ENCODE assay signal across 14 mouse cellular contexts in genomic region chr2:151676234-151676633, GRCm38 (mm10). TPM values are rescaled to one million over a fixed set of nuclear protein-coding genes. Genes with fewer than 3 reads are reported as not detected.
A peak's percentile ranks its signal among the peaks of the same experiment; 100 is the strongest.
DNase-seq lines count a peak whose midpoint lies in the region; ATAC-seq and TF ChIP-seq lines count a peak whose summit lies in the region.
"Had no signal": no experiment of that assay in that cellular context is flagged by ENCODE, and none has a peak within 500 bp of the region (broad histone marks: within the 10 kb centered on the region; RNA-seq: fewer than 3 reads in every experiment).

No protein-coding gene starts in this region.

- peak; percentile 29 to 30 for DNase-seq in cerebellum, adult 2 months
- no peak for DNase-seq in cerebellum, postnatal 4 days (ENCODE audit: low spot score in 2 of 2)
- no peak for DNase-seq in left cerebral cortex, adult 2 months (ENCODE audit: extremely low spot score in 1 of 2, low spot score in 2 of 2)
- DNase-seq in left cerebral cortex, postnatal 4 days, result no peak
- peak; percentile 5 for DNase-seq in naive thymus-derived CD4-positive, alpha-beta T cell, adult 2 months (ENCODE audit: low read depth)
- no peak for DNase-seq in urinary bladder, adult 18-20 months (ENCODE audit: low spot score in 2 of 2)
- DNase-seq: adrenal gland, adult 8-10 months; liver, embryonic 13.5 days had no signal

- H3K4me3 ChIP-seq in cerebellum, adult 2 months (replicated peaks; ENCODE audit: insufficient read depth, low read depth, low read length), result no peak overlapping the region
- H3K4me3 ChIP-seq in left cerebral cortex, adult 2 months, result no peak overlapping the region
- H3K4me3 ChIP-seq in kidney, embryonic 16.5 days (ENCODE audit: low read length), result no peak overlapping the region
- H3K4me3 ChIP-seq: embryonic facial prominence, embryonic 13.5 days; liver, embryonic 13.5 days; neural tube, embryonic 12.5 days had no signal

- H3K9me3 ChIP-seq in kidney, embryonic 16.5 days (ENCODE audit: low read length), result no peaks in the 10 kb centered on the region
- H3K9me3 ChIP-seq: embryonic facial prominence, embryonic 13.5 days; liver, embryonic 13.5 days; neural tube, embryonic 12.5 days had no signal

- H3K27ac ChIP-seq in cerebellum, adult 2 months (ENCODE audit: insufficient read depth, low read length), result no peak overlapping the region
- no peak overlapping the region for H3K27ac ChIP-seq in left cerebral cortex, adult 2 months
- H3K27ac ChIP-seq in kidney, embryonic 16.5 days (ENCODE audit: low read length), result no peak overlapping the region
- H3K27ac ChIP-seq: embryonic facial prominence, embryonic 13.5 days; liver, embryonic 13.5 days; neural tube, embryonic 12.5 days had no signal

- intact Hi-C loops in left cerebral cortex, adult 2 months (cut with DNase I), result loop anchor here (1.0 to 5.0 kb wide), 2 partner anchors 101 to 184 kb away; partner anchors contain the start of gene Nsfl1c
- intact Hi-C loops in left cerebral cortex, postnatal 4 days (cut with DNase I), result loop anchor here (10.0 kb wide), 1 partner anchor 181 kb away; the partner anchor contains the start of gene Nsfl1c

- peak; percentile 46 for ATAC-seq in activated CD4-positive, CD25-positive, alpha-beta regulatory T cell, adult 4 months
- ATAC-seq in kidney, embryonic 16.5 days (ENCODE audit: low FRiP score, low TSS enrichment), result no peak

- no peaks in the 10 kb centered on the region for H3K27me3 ChIP-seq in cerebellum, adult 2 months (ENCODE audit: control insufficient read depth, insufficient read depth, low read length)
- H3K27me3 ChIP-seq in kidney, embryonic 16.5 days (ENCODE audit: insufficient read depth, low read length), result no peaks in the 10 kb centered on the region
- H3K27me3 ChIP-seq: liver, embryonic 13.5 days; neural tube, embryonic 12.5 days had no signal

- peak; percentile 27; the same call in 1 of the 2 replicates for TF ChIP-seq CTCF in cerebellum, adult 2 months (IDR thresholded peaks at IDR 0.05; ENCODE audit: borderline replicate concordance, insufficient read depth, low read depth, low read length)
- TF ChIP-seq CTCF in left cerebral cortex, adult 2 months (IDR thresholded peaks at IDR 0.05), result peak; percentile 47

- 41% methylated on average over 2 of the region's 2 CpGs for WGBS in cerebellum, adult 2 months
- WGBS in kidney, embryonic 16.5 days, result 59% methylated on average over 2 of the region's 2 CpGs

- H3K4me1 ChIP-seq in cerebellum, adult 2 months (ENCODE audit: control insufficient read depth, insufficient read depth, low read length), result no peaks in the 10 kb centered on the region
- no peaks in the 10 kb centered on the region for H3K4me1 ChIP-seq in kidney, embryonic 16.5 days (ENCODE audit: insufficient read depth, low read length)
- H3K4me1 ChIP-seq: embryonic facial prominence, embryonic 13.5 days; liver, embryonic 13.5 days; neural tube, embryonic 12.5 days had no signal

- no peak for TF ChIP-seq POLR2A in cerebellum, adult 2 months (IDR thresholded peaks at IDR 0.05; ENCODE audit: borderline replicate concordance, insufficient read depth, low read length)

- no peak overlapping the region for H3K9ac ChIP-seq in kidney, embryonic 16.5 days (replicated peaks; ENCODE audit: low read length)
- H3K9ac ChIP-seq: embryonic facial prominence, embryonic 13.5 days; liver, embryonic 13.5 days; neural tube, embryonic 12.5 days had no signal

- no peak overlapping the region for H3K4me2 ChIP-seq in kidney, embryonic 16.5 days (replicated peaks; ENCODE audit: low read depth, low read length)
- H3K4me2 ChIP-seq: embryonic facial prominence, embryonic 13.5 days; liver, embryonic 13.5 days; neural tube, embryonic 12.5 days had no signal

- no peaks in the 10 kb centered on the region for H3K36me3 ChIP-seq in kidney, embryonic 16.5 days (ENCODE audit: insufficient read depth, low read length)
- H3K36me3 ChIP-seq: embryonic facial prominence, embryonic 13.5 days; liver, embryonic 13.5 days; neural tube, embryonic 12.5 days had no signal

RNA-seq across cellular contexts. Expression of gene Rad21l, which starts 7.9 kb away (rescaled TPM):
- 0.10 and 0.13 TPM in 2 replicates for polyA plus RNA-seq in cerebellum, adult 2 months (2012; rRNA removed)
- 1 to 10 TPM in 1 of 2 experiments, under 1 TPM in 1; 0.75 to 1.2 TPM for total RNA-seq in left cerebral cortex, adult 2 months (2021)
- under 1 TPM; 0.60 to 0.99 TPM for total RNA-seq in left cerebral cortex, postnatal 4 days (2021)
- polyA plus RNA-seq in activated CD4-positive, CD25-positive, alpha-beta regulatory T cell, adult 4 months (2017; shearing (Covaris generic)), result not detected
- polyA plus RNA-seq in kidney, embryonic 16.5 days (2015; fragmentation: Nextera tagmentation; extraction: Ambion mirVana), result not detected in 2 replicates
- total RNA-seq: gastrocnemius, adult 18-20 months; heart, postnatal 25 days had no signal
- polyA plus RNA-seq: embryonic facial prominence, embryonic 13.5 days; liver, embryonic 13.5 days had no signal

RNA-seq across cellular contexts. Expression of gene Tmem74b, which starts 25.6 kb away (rescaled TPM):
- 6.8 and 6.9 TPM in 2 replicates for polyA plus RNA-seq in cerebellum, adult 2 months (2012; rRNA removed)
- total RNA-seq in left cerebral cortex, adult 2 months (2021), result 10 to 100 TPM in 1 of 2 experiments, 1 to 10 TPM in 1; 8.6 to 11.1 TPM
- total RNA-seq in left cerebral cortex, postnatal 4 days (2021), result 10 to 100 TPM; 29.3 to 30.3 TPM
- not detected for polyA plus RNA-seq in activated CD4-positive, CD25-positive, alpha-beta regulatory T cell, adult 4 months (2017; shearing (Covaris generic))
- 1.0 and 1.1 TPM in 2 replicates for polyA plus RNA-seq in kidney, embryonic 16.5 days (2015; fragmentation: Nextera tagmentation; extraction: Ambion mirVana)

RNA-seq across cellular contexts. Expression of gene Snph, which starts 43.8 kb away (rescaled TPM):
- polyA plus RNA-seq in cerebellum, adult 2 months (2012; rRNA removed), result 119 and 131 TPM in 2 replicates
- total RNA-seq in left cerebral cortex, adult 2 months (2021), result 100 to 1,000 TPM; 328 to 329 TPM
- total RNA-seq in left cerebral cortex, postnatal 4 days (2021), result 10 to 100 TPM; 80.0 to 84.0 TPM
- polyA plus RNA-seq in activated CD4-positive, CD25-positive, alpha-beta regulatory T cell, adult 4 months (2017; shearing (Covaris generic)), result under 1 TPM in 1 of 2 experiments, not detected in 1; 0.15 TPM
- 0.44 and 0.63 TPM in 2 replicates for polyA plus RNA-seq in kidney, embryonic 16.5 days (2015; fragmentation: Nextera tagmentation; extraction: Ambion mirVana)
- polyA plus RNA-seq: liver, embryonic 13.5 days had no signal

Comparison
In these comparisons a context has a peak if more than half of its experiments do, and no peak if none do; other contexts are left out.
1. DNase-seq: peak in cerebellum, adult 2 months (2 of 2) and naive thymus-derived CD4-positive, alpha-beta T cell, adult 2 months (single experiment); none in cerebellum, postnatal 4 days (0 of 2), left cerebral cortex, adult 2 months (0 of 2), left cerebral cortex, postnatal 4 days (single experiment) and urinary bladder, adult 18-20 months (0 of 2).
2. RNA of gene Snph, which starts 43.8 kb away (polyA plus RNA-seq): 119 to 131 TPM in cerebellum, adult 2 months; 0.44 to 0.63 TPM in kidney, embryonic 16.5 days and 0.15 TPM in activated CD4-positive, CD25-positive, alpha-beta regulatory T cell, adult 4 months; every median in the first group is over 10 times any median in the second.